Mouse (Mus musculus): ENCODE results near the gene Gm14851. TPM values are rescaled to one million over a fixed set of nuclear protein-coding genes. Genes with fewer than 3 reads are reported as not detected.
"Not testable (repeated sequence)": the region's sequence is repeated elsewhere in the genome, so short reads cannot be mapped to it uniquely, and the experiment has no call there.

Gm14851 gene
- 0.63 TPM in 1 of 2 replicates, not detected in the other for polyA plus RNA-seq (2015; fragmentation: Nextera tagmentation; extraction: Ambion mirVana)

GRCm38 (mm10) chr8:21095950-21096349, at the start of gene Gm14851:
TSS of gene Gm14851 (minus strand) at chr8:21096050.
- not testable (repeated sequence) for H3K4me2 ChIP-seq; H3K36me3 ChIP-seq; ATAC-seq (ENCODE audit: insufficient read depth, low FRiP score, low read depth); H3K27ac ChIP-seq; H3K9me3 ChIP-seq; H3K27me3 ChIP-seq (replicated peaks); H3K4me1 ChIP-seq; H3K4me3 ChIP-seq (replicated peaks); H3K9ac ChIP-seq
- WGBS, result 100% methylated on average over 1 of the region's 2 CpGs

- WGBS, result 69% methylated on average over 3 of the region's 3 CpGs
- not testable (repeated sequence) for ATAC-seq (ENCODE audit: insufficient read depth, low FRiP score, low read depth); H3K36me3 ChIP-seq; H3K9ac ChIP-seq; H3K27me3 ChIP-seq (replicated peaks); H3K4me1 ChIP-seq; H3K4me2 ChIP-seq; H3K4me3 ChIP-seq (replicated peaks); H3K9me3 ChIP-seq; H3K27ac ChIP-seq
These were observed 38.5 kb upstream of the Gm14851 start, which contains the start of gene Defa30 for GRCm38 (mm10) chr8:21134342-21134741. TSS of gene Defa30 (plus strand) at chr8:21134642.

- no peak for ATAC-seq (ENCODE audit: insufficient read depth, low FRiP score, low read depth)
- Histone ChIP-seq H3K4me1 (no peaks in the 10 kb centered on the region), H3K27me3 (replicated peaks) (no peaks in the 10 kb centered on the region), H3K36me3 (no peaks in the 10 kb centered on the region), H3K4me3 (replicated peaks) (no peak overlapping the region), H3K9me3 (no peaks in the 10 kb centered on the region), H3K4me2 (no peak overlapping the region), H3K9ac (no peak overlapping the region), H3K27ac (no peak overlapping the region)
- 40% methylated on average over 4 of the region's 4 CpGs for WGBS
These were observed 2.7 kb downstream of the Gm14851 start for GRCm38 (mm10) chr8:21093106-21093505.

GRCm38 (mm10) chr8:21084142-21084541, 11.7 kb downstream of the Gm14851 start, which contains the start of gene Defa25:
TSS of gene Defa25 (plus strand) at chr8:21084442.
- not testable (repeated sequence) for H3K4me1 ChIP-seq; H3K9ac ChIP-seq; H3K36me3 ChIP-seq; H3K4me3 ChIP-seq (replicated peaks); H3K9me3 ChIP-seq; H3K27ac ChIP-seq; ATAC-seq (ENCODE audit: insufficient read depth, low FRiP score, low read depth); H3K4me2 ChIP-seq; H3K27me3 ChIP-seq (replicated peaks)

GRCm38 (mm10) chr8:21064738-21065137, 31.1 kb downstream of the Gm14851 start, which contains the start of gene Defa35:
TSS of gene Defa35 (plus strand) at chr8:21065038.
- 79% methylated on average over 1 of the region's 1 CpGs for WGBS
- ATAC-seq (ENCODE audit: insufficient read depth, low FRiP score, low read depth); H3K4me3 ChIP-seq (replicated peaks); H3K27ac ChIP-seq; H3K36me3 ChIP-seq; H3K9me3 ChIP-seq; H3K27me3 ChIP-seq (replicated peaks); H3K4me1 ChIP-seq; H3K4me2 ChIP-seq; H3K9ac ChIP-seq: not testable (repeated sequence)

GRCm38 (mm10) chr8:21054747-21055146, 41.1 kb downstream of the Gm14851 start, which contains the start of gene Defa23:
TSS of gene Defa23 (plus strand) at chr8:21055047.
- H3K27me3 ChIP-seq (replicated peaks); H3K27ac ChIP-seq; H3K9me3 ChIP-seq; H3K36me3 ChIP-seq; H3K9ac ChIP-seq; H3K4me2 ChIP-seq; H3K4me3 ChIP-seq (replicated peaks); ATAC-seq (ENCODE audit: insufficient read depth, low FRiP score, low read depth); H3K4me1 ChIP-seq: not testable (repeated sequence)
- WGBS, result no CpG with 5 or more reads among the region's 1 CpGs

Other genes with a start within 250 kb of the Gm14851 start
- not detected in 2 replicates for gene Defb33, start 203.4 kb downstream of the Gm14851 start, polyA plus RNA-seq (2015; fragmentation: Nextera tagmentation; extraction: Ambion mirVana)
- not detected in 2 replicates for gene Gm15056, start 193.4 kb downstream of the Gm14851 start, polyA plus RNA-seq (2015; fragmentation: Nextera tagmentation; extraction: Ambion mirVana)
- not detected in 2 replicates for gene Gm6040, start 174.0 kb downstream of the Gm14851 start, polyA plus RNA-seq (2015; fragmentation: Nextera tagmentation; extraction: Ambion mirVana)
- gene AY761185, start 151.3 kb downstream of the Gm14851 start, polyA plus RNA-seq (2015; fragmentation: Nextera tagmentation; extraction: Ambion mirVana), result not detected in 2 replicates
- gene Defa21, start 70.5 kb downstream of the Gm14851 start, polyA plus RNA-seq (2015; fragmentation: Nextera tagmentation; extraction: Ambion mirVana), result not detected in 2 replicates
- not detected in 2 replicates for gene Defa23, start 41.0 kb downstream of the Gm14851 start, polyA plus RNA-seq (2015; fragmentation: Nextera tagmentation; extraction: Ambion mirVana)
- not detected in 2 replicates for gene Defa35, start 31.0 kb downstream of the Gm14851 start, polyA plus RNA-seq (2015; fragmentation: Nextera tagmentation; extraction: Ambion mirVana)
- not detected in 2 replicates for gene Defa25, start 11.6 kb downstream of the Gm14851 start, polyA plus RNA-seq (2015; fragmentation: Nextera tagmentation; extraction: Ambion mirVana)
- not detected in 2 replicates for gene Defa30, start 38.6 kb upstream of the Gm14851 start, polyA plus RNA-seq (2015; fragmentation: Nextera tagmentation; extraction: Ambion mirVana)
- 0.78 TPM in 1 of 2 replicates, not detected in the other for gene Defa22, start 66.2 kb upstream of the Gm14851 start, polyA plus RNA-seq (2015; fragmentation: Nextera tagmentation; extraction: Ambion mirVana)
- not detected in 2 replicates for gene Defa31, start 95.6 kb upstream of the Gm14851 start, polyA plus RNA-seq (2015; fragmentation: Nextera tagmentation; extraction: Ambion mirVana)
- gene Gm15293, start 105.5 kb upstream of the Gm14851 start, polyA plus RNA-seq (2015; fragmentation: Nextera tagmentation; extraction: Ambion mirVana), result not detected in 2 replicates
- gene Gm15292, start 153.7 kb upstream of the Gm14851 start, polyA plus RNA-seq (2015; fragmentation: Nextera tagmentation; extraction: Ambion mirVana), result not detected in 2 replicates
- not detected in 2 replicates for gene Defa27, start 219.5 kb upstream of the Gm14851 start, polyA plus RNA-seq (2015; fragmentation: Nextera tagmentation; extraction: Ambion mirVana)
- gene Defa29, start 231.0 kb upstream of the Gm14851 start, polyA plus RNA-seq (2015; fragmentation: Nextera tagmentation; extraction: Ambion mirVana), result not detected in 2 replicates

All from stomach, embryonic 15.5 days (tissue).